Mouse (Mus musculus): ENCODE results near the gene Ninj2. TPM values are rescaled to one million over a fixed set of nuclear protein-coding genes. Genes with fewer than 3 reads are reported as not detected.

Ninj2 gene
- polyA plus RNA-seq, 1 experiment, result not detected

DNA sequence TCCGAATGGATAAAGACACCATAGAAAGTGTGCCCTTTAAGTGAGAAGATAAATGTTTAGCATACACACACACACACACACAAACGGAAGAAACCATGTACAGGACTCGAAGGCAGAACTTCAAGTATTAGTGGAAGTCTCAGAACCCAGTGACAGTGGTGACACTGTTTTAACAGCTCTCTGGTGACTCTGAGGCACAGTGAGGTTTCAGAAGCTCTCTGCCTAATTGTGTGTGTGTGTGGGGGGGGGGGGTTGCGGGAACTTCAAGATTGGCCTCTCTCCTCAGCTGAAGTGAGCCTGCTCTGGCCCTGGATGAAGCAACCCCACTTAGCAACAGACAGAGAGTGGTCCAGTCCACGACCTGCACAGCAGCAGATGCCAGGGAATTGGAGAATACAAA, 14.4 kb downstream of the Ninj2 start:
- no peaks in the 10 kb centered on the region for H3K36me3 ChIP-seq (replicated peaks; ENCODE audit: low read length)
- TF ChIP-seq GATA1 (IDR thresholded peaks at IDR 0.05; ENCODE audit: borderline replicate concordance, low read length) (no peak), FLI1 (IDR thresholded peaks at IDR 0.05; ENCODE audit: low read length) (no peak)
- peaks cover 60% of the 10 kb centered on the region for H3K4me1 ChIP-seq
- H3K9me3 ChIP-seq, result peaks cover 7% of the 10 kb centered on the region
- H3K27me3 ChIP-seq (replicated peaks), result no peaks in the 10 kb centered on the region
- H3K4me3 ChIP-seq (replicated peaks), result no peak overlapping the region

DNA sequence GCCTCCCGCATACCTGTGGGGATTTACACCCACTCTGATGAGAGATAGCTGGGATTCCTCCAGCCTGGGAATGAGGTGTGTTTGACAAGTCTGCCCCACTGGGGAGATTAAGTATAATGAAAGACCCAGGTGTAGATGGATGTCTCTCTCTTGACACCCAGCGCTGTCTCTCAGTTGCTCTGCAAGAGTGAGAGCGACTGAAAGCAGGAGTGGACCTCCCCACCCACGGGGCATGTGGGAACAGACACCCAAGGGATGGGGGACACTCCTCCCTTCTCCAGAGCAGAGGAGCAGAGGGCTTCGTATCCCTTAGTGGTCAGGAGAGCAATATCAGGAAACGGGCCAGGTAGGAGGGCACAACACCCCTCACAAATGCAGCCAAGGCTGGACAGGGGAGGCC, 14.9 kb downstream of the Ninj2 start:
- no peak for TF ChIP-seq FLI1 (IDR thresholded peaks at IDR 0.05; ENCODE audit: low read length)
- TF ChIP-seq GATA1 (IDR thresholded peaks at IDR 0.05; ENCODE audit: borderline replicate concordance, low read length), result no peak
- Histone ChIP-seq H3K9me3 (peaks cover 7% of the 10 kb centered on the region), H3K4me1 (peaks cover 57% of the 10 kb centered on the region), H3K27me3 (replicated peaks) (no peaks in the 10 kb centered on the region), H3K4me3 (replicated peaks) (no peak overlapping the region), H3K36me3 (replicated peaks; ENCODE audit: low read length) (no peaks in the 10 kb centered on the region)

DNA sequence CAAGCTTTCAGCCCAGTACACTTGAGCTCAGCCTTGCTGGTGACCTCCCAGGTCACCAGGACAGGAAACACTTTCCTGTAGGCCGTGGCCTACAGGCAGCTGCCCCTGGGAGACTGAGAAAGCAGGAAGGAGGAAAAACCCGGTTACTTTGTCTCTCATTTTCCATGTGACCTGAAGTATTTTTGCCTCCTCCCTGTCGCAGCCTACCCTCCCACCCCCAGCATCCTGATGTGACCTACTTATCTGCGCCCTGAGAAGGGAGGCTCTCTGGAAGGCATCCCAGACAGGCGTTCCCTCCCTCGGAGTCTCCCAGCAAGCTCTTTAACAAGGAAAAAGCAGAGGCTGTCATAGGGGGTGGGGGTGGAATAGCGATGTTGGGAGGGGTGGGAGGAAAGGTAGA, 16.0 kb downstream of the Ninj2 start:
- TF ChIP-seq GATA1 (IDR thresholded peaks at IDR 0.05; ENCODE audit: borderline replicate concordance, low read length) (no peak), FLI1 (IDR thresholded peaks at IDR 0.05; ENCODE audit: low read length) (no peak)
- no peaks in the 10 kb centered on the region for H3K27me3 ChIP-seq (replicated peaks)
- H3K9me3 ChIP-seq, result peaks cover 7% of the 10 kb centered on the region
- no peak overlapping the region for H3K4me3 ChIP-seq (replicated peaks)
- peaks cover 62% of the 10 kb centered on the region for H3K4me1 ChIP-seq
- H3K36me3 ChIP-seq (replicated peaks; ENCODE audit: low read length), result no peaks in the 10 kb centered on the region

DNA sequence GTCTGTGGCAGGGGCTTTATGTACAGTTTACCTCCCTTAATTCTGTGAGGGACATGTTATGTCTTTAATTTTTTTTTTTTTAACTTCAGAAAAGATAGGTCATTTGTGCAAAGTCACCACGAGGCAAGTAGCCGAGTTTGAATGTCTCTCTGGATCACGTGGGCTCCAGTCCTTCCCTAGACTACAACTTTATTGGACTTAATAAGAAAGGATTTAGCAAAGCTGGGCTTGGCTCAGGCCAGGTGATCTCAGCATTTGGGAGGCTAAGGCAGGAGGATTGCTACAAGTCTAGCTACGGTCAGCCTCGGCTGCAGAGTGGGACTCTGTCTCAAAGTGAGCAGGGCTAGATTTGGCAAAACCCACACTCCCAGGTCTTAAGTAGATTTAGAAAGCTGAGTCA, 16.8 kb downstream of the Ninj2 start:
- H3K9me3 ChIP-seq, result peaks cover 7% of the 10 kb centered on the region
- peaks cover 69% of the 10 kb centered on the region for H3K4me1 ChIP-seq
- H3K27me3 ChIP-seq (replicated peaks), result no peaks in the 10 kb centered on the region
- TF ChIP-seq FLI1 (IDR thresholded peaks at IDR 0.05; ENCODE audit: low read length) (no peak), GATA1 (IDR thresholded peaks at IDR 0.05; ENCODE audit: borderline replicate concordance, low read length) (no peak)
- H3K36me3 ChIP-seq (replicated peaks; ENCODE audit: low read length), result no peaks in the 10 kb centered on the region
- no peak overlapping the region for H3K4me3 ChIP-seq (replicated peaks)

DNA sequence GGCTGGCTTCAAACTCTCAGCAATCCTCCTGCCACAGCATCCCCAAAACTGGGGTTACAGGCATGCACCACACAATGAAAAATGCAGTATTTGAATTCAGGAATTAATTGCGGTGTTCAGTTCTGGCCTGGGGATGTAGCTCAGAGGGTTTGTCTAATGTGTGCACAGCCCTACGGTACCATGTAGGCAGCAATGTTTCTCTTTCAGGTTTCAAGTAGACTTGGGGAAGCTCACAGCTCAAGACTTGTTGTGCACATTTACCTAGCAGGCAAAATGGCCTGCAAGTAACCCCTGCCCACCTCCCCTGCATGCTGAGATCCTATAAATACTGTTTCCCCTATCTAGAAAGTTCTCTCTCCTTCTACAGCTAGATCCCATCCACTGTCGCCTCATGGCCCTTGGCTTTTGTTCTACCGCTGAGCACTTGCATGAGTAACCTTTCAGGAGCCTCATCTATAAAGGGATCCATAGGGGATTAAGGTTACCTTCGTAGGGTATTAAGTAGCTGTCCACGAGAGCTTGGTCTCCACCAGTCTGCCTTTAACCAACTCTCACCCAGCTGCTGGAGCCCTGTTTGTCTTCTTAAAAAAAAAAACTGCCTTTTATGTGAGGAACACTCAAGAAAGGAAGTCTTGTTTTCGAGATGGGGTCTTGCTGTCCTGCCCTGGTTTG, 17.7 kb downstream of the Ninj2 start:
- TF ChIP-seq GATA1 (IDR thresholded peaks at IDR 0.05; ENCODE audit: borderline replicate concordance, low read length) (no peak), FLI1 (IDR thresholded peaks at IDR 0.05; ENCODE audit: low read length) (no peak)
- Histone ChIP-seq H3K9me3 (peaks cover 7% of the 10 kb centered on the region), H3K27me3 (replicated peaks) (no peaks in the 10 kb centered on the region), H3K4me3 (replicated peaks) (no peak overlapping the region), H3K4me1 (peaks cover 74% of the 10 kb centered on the region), H3K36me3 (replicated peaks; ENCODE audit: low read length) (no peaks in the 10 kb centered on the region)

DNA sequence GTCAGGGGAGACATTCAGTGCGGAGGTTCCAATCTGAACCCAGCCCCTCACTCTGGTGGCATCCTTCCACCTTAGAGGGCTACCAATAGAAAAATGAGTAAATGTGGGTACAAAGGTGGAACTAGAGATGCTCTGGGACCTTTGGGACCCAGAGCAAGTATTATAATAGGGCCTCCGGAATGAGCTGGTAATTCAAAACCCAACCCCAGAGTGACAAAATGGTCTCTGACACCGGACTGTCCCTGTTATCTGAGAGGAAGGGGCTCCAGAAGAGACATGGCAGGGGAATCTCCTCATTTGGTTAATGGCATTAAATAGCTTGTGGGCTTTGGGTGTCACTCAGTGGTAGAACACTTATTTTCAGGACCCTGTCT, 18.2 kb downstream of the Ninj2 start:
- no peak overlapping the region for H3K4me3 ChIP-seq (replicated peaks)
- no peaks in the 10 kb centered on the region for H3K27me3 ChIP-seq (replicated peaks)
- TF ChIP-seq FLI1 (IDR thresholded peaks at IDR 0.05; ENCODE audit: low read length), result no peak
- no peak for TF ChIP-seq GATA1 (IDR thresholded peaks at IDR 0.05; ENCODE audit: borderline replicate concordance, low read length)
- H3K9me3 ChIP-seq, result peaks cover 3% of the 10 kb centered on the region
- H3K36me3 ChIP-seq (replicated peaks; ENCODE audit: low read length), result no peaks in the 10 kb centered on the region
- peaks cover 77% of the 10 kb centered on the region for H3K4me1 ChIP-seq

DNA sequence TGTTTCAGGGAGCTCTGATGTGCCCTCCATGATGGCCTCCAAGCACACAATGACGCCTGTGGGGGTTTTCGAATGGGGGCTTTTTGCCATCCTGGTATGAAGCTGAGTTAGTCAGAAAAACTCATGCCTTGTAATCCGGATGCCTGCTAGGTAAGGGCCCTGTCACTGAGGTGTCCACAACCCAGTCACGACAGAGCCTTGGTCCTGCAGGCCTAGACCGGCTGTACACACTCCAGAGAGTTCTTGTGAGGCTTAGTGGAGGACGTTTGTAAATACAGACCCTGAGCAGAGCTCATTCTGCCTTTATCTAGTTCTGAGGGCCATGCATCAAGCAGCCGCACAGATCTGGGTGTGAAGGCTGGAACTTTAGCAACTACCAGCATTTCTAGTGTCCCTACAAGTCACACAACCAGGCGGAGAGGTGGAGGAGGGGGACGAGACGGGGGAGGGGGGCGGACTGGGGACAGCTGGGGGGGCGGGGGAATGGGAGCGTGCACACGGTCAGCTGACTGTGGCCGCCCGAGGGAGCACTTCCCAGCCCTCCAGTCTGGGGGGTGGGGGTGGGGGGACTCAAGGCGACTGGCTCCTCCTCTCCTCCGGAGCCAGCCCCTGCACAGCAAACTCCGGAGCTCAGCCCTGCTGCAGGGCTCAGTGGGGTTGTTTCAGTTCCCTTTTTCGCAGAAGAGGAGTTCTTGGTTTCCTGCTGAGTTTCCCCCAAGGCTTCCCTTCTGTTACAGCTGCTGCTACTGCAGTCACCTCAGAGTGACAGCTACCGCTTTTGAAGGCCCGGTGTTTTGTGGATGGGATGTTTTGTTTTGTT, 19.0 kb downstream of the Ninj2 start:
- no peaks in the 10 kb centered on the region for H3K36me3 ChIP-seq (replicated peaks; ENCODE audit: low read length)
- H3K9me3 ChIP-seq, result no peaks in the 10 kb centered on the region
- no peaks in the 10 kb centered on the region for H3K27me3 ChIP-seq (replicated peaks)
- peaks cover 82% of the 10 kb centered on the region for H3K4me1 ChIP-seq
- TF ChIP-seq GATA1 (IDR thresholded peaks at IDR 0.05; ENCODE audit: borderline replicate concordance, low read length) (no peak), FLI1 (IDR thresholded peaks at IDR 0.05; ENCODE audit: low read length) (no peak)
- H3K4me3 ChIP-seq (replicated peaks), result peak overlapping the region; percentile 88

DNA sequence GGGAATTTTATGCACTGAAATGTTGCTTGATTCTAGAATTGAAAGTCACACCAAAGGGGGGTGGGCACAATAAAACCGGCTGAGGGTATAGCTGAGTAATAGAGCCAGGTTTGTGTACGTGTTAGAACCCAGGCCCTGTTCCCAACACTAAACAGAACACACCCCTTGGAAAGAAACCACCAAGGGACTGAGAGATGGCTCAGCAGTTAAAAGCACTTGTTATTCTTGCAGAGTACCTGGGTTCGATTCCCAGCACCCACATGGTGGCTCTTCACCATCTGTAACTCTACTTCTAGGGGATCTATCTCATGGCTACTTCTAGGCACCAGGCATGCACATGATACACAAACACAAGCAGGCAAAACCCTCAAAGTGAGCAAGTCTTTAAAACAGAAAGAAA, 20.7 kb downstream of the Ninj2 start:
- Histone ChIP-seq H3K27me3 (replicated peaks) (no peaks in the 10 kb centered on the region), H3K4me3 (replicated peaks) (no peak overlapping the region), H3K36me3 (replicated peaks; ENCODE audit: low read length) (no peaks in the 10 kb centered on the region), H3K4me1 (peaks cover 70% of the 10 kb centered on the region), H3K9me3 (no peaks in the 10 kb centered on the region)
- TF ChIP-seq FLI1 (IDR thresholded peaks at IDR 0.05; ENCODE audit: low read length), result no peak
- TF ChIP-seq GATA1 (IDR thresholded peaks at IDR 0.05; ENCODE audit: borderline replicate concordance, low read length), result no peak

DNA sequence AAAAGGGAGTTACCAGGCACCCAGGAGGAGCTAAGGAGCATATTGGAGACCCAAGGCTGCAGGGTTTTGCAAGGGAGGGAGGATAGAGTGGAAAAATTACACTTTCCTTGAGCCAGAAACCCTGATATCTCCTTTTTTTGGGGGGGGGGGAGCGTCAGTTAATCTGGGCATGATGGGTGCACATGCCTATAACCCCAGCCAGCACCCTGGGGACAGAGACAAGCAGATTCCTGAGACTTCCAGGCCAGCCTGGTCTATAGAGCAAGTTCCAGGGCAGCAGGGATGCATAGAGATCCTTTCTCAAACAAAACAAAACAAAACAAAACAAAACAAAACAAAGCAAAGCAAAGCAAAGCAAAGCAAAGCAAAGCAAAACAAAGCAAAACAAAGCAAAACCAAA, 21.1 kb downstream of the Ninj2 start:
- no peaks in the 10 kb centered on the region for H3K9me3 ChIP-seq
- no peak for TF ChIP-seq GATA1 (IDR thresholded peaks at IDR 0.05; ENCODE audit: borderline replicate concordance, low read length)
- no peak for TF ChIP-seq FLI1 (IDR thresholded peaks at IDR 0.05; ENCODE audit: low read length)
- peaks cover 66% of the 10 kb centered on the region for H3K4me1 ChIP-seq
- H3K4me3 ChIP-seq (replicated peaks), result no peak overlapping the region
- H3K36me3 ChIP-seq (replicated peaks; ENCODE audit: low read length), result no peaks in the 10 kb centered on the region
- H3K27me3 ChIP-seq (replicated peaks), result no peaks in the 10 kb centered on the region

DNA sequence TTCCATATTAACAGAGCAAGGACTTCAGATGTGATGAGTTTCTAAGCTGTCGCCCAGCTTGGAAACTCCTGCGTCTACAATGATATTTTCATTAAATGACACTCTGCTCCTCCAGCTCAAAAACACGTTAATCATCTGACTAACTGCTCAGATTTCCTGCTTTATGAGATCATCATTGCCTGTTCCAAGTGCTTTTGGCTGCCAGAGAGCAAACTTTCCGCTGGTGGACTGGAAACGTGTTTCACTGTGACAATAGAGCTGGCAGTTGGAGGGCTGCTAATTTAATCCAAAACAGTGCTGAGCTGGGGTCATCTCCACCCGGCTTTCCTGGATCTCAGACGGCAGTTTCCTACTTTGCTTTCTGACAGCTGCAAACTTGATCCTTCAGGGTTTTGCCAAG, 21.5 kb downstream of the Ninj2 start:
- TF ChIP-seq FLI1 (IDR thresholded peaks at IDR 0.05; ENCODE audit: low read length) (no peak), GATA1 (IDR thresholded peaks at IDR 0.05; ENCODE audit: borderline replicate concordance, low read length) (no peak)
- no peak overlapping the region for H3K4me3 ChIP-seq (replicated peaks)
- H3K4me1 ChIP-seq, result peaks cover 62% of the 10 kb centered on the region
- H3K27me3 ChIP-seq (replicated peaks), result no peaks in the 10 kb centered on the region
- no peaks in the 10 kb centered on the region for H3K9me3 ChIP-seq
- H3K36me3 ChIP-seq (replicated peaks; ENCODE audit: low read length), result no peaks in the 10 kb centered on the region

Data from megakaryocyte, embryonic 14.5 days (primary cell).